Mouse (Mus musculus): ENCODE data around the gene Castor2. TPM values are rescaled to one million over a fixed set of nuclear protein-coding genes. Genes with fewer than 3 reads are reported as not detected.
A peak's percentile ranks its signal among the peaks of the same experiment; 100 is the strongest.

Gene Castor2
- polyA plus RNA-seq, 1 experiment from 2014 or later: 8.8 TPM

- Histone ChIP-seq H3K36me3 (replicated peaks) (peaks cover 15% of the 10 kb centered on the region), H3K9me3 (no peaks in the 10 kb centered on the region), H3K4me3 (no peak overlapping the region), H3K27ac (no peak overlapping the region), H3K4me1 (peaks cover 12% of the 10 kb centered on the region), H3K27me3 (ENCODE audit: poor library complexity, severe bottlenecking) (no peaks in the 10 kb centered on the region)
- no peak for DNase-seq (ENCODE audit: extremely low spot score, low spot score)
- WGBS: 95% methylated on average over 15 of the region's 15 CpGs
Observed at GRCm38 (mm10) chr5:134118798-134119407, 19.4 kb downstream of the Castor2 start.

- WGBS: 78% methylated on average over 10 of the region's 10 CpGs
- Histone ChIP-seq H3K4me1 (peaks cover 12% of the 10 kb centered on the region), H3K27ac (no peak overlapping the region), H3K9me3 (no peaks in the 10 kb centered on the region), H3K36me3 (replicated peaks) (peaks cover 15% of the 10 kb centered on the region), H3K27me3 (ENCODE audit: poor library complexity, severe bottlenecking) (no peaks in the 10 kb centered on the region), H3K4me3 (no peak overlapping the region)
- DNase-seq (ENCODE audit: extremely low spot score, low spot score): no peak
Observed at GRCm38 (mm10) chr5:134119481-134120120, 20.1 kb downstream of the Castor2 start.

DNA sequence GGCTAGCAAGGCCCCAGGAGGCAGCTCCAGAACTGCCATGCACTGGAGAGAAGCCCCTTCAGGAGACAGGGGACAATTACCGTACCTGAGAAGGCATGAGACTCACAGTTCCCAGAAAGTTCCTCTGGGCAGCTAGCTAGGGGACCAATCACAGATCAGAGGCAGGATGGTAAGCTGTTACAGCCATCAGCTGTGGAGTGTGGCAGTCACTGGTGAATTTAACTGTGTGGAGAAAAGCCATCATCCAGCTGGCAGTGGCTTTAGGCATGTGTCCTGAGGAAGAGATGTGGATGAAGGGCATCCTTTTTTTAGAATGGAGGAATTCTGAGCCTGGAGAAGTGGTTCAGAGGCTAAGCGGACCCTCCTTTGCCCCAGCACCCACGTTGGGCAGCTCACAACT is 20.6 kb downstream of the Castor2 start:
- Histone ChIP-seq H3K9me3 (no peaks in the 10 kb centered on the region), H3K36me3 (replicated peaks) (peaks cover 15% of the 10 kb centered on the region), H3K4me3 (no peak overlapping the region), H3K27me3 (ENCODE audit: poor library complexity, severe bottlenecking) (no peaks in the 10 kb centered on the region), H3K4me1 (peaks cover 12% of the 10 kb centered on the region), H3K27ac (no peak overlapping the region)
- 90% methylated on average over 3 of the region's 3 CpGs for WGBS
- DNase-seq (ENCODE audit: extremely low spot score, low spot score): no peak

- DNase-seq (ENCODE audit: extremely low spot score, low spot score): no peak
- H3K4me3 ChIP-seq: no peak overlapping the region
- peaks cover 12% of the 10 kb centered on the region for H3K4me1 ChIP-seq
- WGBS: 79% methylated on average over 9 of the region's 9 CpGs
- H3K9me3 ChIP-seq: no peaks in the 10 kb centered on the region
- H3K36me3 ChIP-seq (replicated peaks): peaks cover 20% of the 10 kb centered on the region
- no peak overlapping the region for H3K27ac ChIP-seq
- H3K27me3 ChIP-seq (ENCODE audit: poor library complexity, severe bottlenecking): no peaks in the 10 kb centered on the region
Observed at GRCm38 (mm10) chr5:134121138-134121892, 21.8 kb downstream of the Castor2 start.

GRCm38 (mm10) chr5:134121893-134122259 is 22.4 kb downstream of the Castor2 start:
- H3K27me3 ChIP-seq (ENCODE audit: poor library complexity, severe bottlenecking): no peaks in the 10 kb centered on the region
- H3K9me3 ChIP-seq: peaks cover 5% of the 10 kb centered on the region; the same call in 1 of the 2 replicates
- peaks cover 12% of the 10 kb centered on the region for H3K4me1 ChIP-seq
- no peak overlapping the region for H3K27ac ChIP-seq
- 84% methylated on average over 4 of the region's 4 CpGs for WGBS
- no peak for DNase-seq (ENCODE audit: extremely low spot score, low spot score)
- no peak overlapping the region for H3K4me3 ChIP-seq
- H3K36me3 ChIP-seq (replicated peaks): peaks cover 25% of the 10 kb centered on the region

DNA sequence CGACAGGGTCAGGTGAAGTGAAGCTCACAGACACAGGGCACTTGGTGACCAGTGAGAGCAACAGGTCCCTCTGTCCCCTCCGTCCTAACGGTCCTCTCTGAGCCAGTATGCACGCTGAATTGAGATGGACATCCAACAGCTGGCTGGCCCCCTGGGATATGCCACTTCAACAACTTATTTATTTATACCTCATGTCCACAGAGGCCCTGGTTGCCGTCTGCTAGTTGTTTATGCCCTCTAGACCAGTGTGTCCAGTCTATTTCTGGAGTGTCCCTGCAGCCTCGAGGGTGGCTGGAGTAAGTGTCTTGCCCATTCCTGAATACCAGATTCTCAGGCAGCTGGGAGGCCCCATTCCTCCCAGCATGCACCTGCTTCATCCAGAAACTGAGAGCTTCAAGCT is 24.3 kb downstream of the Castor2 start:
- no peak for DNase-seq (ENCODE audit: extremely low spot score, low spot score)
- Histone ChIP-seq H3K27me3 (ENCODE audit: poor library complexity, severe bottlenecking) (no peaks in the 10 kb centered on the region), H3K9me3 (peaks cover 6% of the 10 kb centered on the region; the same call in 1 of the 2 replicates), H3K27ac (no peak overlapping the region), H3K36me3 (replicated peaks) (peaks cover 27% of the 10 kb centered on the region), H3K4me1 (peaks cover 12% of the 10 kb centered on the region), H3K4me3 (no peak overlapping the region)
- WGBS: 92% methylated on average over 6 of the region's 6 CpGs

- 85% methylated on average over 2 of the region's 2 CpGs for WGBS
- no peaks in the 10 kb centered on the region for H3K27me3 ChIP-seq (ENCODE audit: poor library complexity, severe bottlenecking)
- no peak for DNase-seq (ENCODE audit: extremely low spot score, low spot score)
- H3K36me3 ChIP-seq (replicated peaks): peaks cover 25% of the 10 kb centered on the region
- no peak overlapping the region for H3K27ac ChIP-seq
- H3K9me3 ChIP-seq: peaks cover 6% of the 10 kb centered on the region; the same call in 1 of the 2 replicates
- no peak overlapping the region for H3K4me3 ChIP-seq
- H3K4me1 ChIP-seq: peaks cover 6% of the 10 kb centered on the region
Observed at GRCm38 (mm10) chr5:134126232-134126631, 26.7 kb downstream of the Castor2 start.

DNA sequence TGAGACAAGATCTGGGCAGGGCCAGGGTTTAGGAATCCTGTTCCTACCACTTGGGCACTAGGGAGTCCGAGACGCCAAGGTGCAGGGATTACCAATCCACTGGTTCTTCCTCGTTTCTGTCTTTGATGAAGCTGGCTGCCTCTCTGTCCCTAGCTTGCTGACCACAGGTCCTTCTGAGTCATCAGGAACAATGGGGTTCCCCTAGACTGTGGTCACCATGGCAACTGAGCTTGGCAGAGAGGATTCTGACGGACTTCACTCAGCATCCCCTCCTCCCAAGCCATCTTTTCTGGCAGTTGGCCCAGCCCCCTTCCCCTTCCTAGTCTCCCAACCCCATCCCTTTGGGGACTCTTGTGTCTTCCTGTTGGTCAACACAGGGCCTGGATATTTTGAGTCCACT is 32.1 kb downstream of the Castor2 start:
- Histone ChIP-seq H3K36me3 (replicated peaks) (peaks cover 45% of the 10 kb centered on the region), H3K27ac (no peak overlapping the region), H3K27me3 (ENCODE audit: poor library complexity, severe bottlenecking) (no peaks in the 10 kb centered on the region), H3K9me3 (peaks cover 5% of the 10 kb centered on the region; the same call in 1 of the 2 replicates), H3K4me3 (no peak overlapping the region), H3K4me1 (peaks cover 13% of the 10 kb centered on the region)
- WGBS: 19% methylated on average over 4 of the region's 4 CpGs
- peak; percentile 25 for DNase-seq (ENCODE audit: extremely low spot score, low spot score)

DNA sequence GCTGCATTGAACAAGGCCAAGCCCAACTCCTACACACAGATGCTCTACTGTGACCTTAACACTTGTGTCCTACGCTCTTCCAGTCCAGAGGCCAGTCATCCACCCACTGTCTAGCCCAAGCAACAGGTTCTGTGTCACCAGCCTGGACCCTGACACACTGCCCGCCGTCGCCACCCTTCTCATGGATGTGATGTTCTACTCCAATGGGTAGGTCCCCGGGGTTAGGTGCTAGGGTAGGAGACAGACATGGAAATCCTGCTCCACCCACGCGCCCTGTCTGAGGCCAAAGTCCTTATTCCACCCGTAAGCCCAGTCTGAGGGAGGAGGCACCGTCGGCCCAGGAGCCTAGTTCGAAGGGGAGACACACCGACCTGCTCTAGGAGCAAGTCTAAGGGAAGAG is 36.5 kb downstream of the Castor2 start:
- Histone ChIP-seq H3K9me3 (no peaks in the 10 kb centered on the region), H3K4me3 (no peak overlapping the region), H3K27ac (no peak overlapping the region), H3K36me3 (replicated peaks) (peaks cover 57% of the 10 kb centered on the region), H3K4me1 (peaks cover 13% of the 10 kb centered on the region), H3K27me3 (ENCODE audit: poor library complexity, severe bottlenecking) (no peaks in the 10 kb centered on the region)
- 95% methylated on average over 12 of the region's 12 CpGs for WGBS
- no peak for DNase-seq (ENCODE audit: extremely low spot score, low spot score)

DNA sequence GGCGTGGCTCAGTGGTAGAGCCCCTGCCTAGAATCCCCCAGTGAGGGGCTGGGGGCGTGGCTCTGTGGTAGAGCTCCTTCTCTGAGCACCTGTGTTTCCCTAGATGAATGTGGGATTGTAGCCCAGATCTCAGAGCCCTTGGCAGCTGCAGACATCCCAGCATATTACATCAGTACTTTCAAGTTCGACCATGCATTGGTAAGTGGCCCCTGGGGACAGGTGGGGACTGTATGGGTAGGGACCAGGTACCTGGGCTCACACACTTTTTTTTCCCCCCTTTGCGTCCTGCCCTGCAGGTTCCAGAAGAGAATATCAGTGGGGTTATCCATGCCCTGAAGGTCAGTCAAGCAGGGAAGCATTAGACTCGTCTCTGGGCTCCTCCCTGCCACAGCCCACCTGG is 38.4 kb downstream of the Castor2 start:
- H3K9me3 ChIP-seq: no peaks in the 10 kb centered on the region
- peaks cover 4% of the 10 kb centered on the region; the same call in 1 of the 2 replicates for H3K4me1 ChIP-seq
- no peak overlapping the region for H3K27ac ChIP-seq
- whole genome bisulfite sequencing: 87% methylated on average over 5 of the region's 5 CpGs
- H3K27me3 ChIP-seq (ENCODE audit: poor library complexity, severe bottlenecking): no peaks in the 10 kb centered on the region
- peaks cover 74% of the 10 kb centered on the region for H3K36me3 ChIP-seq (replicated peaks)
- no peak for DNase-seq (ENCODE audit: extremely low spot score, low spot score)
- H3K4me3 ChIP-seq: no peak overlapping the region

- Histone ChIP-seq H3K27me3 (ENCODE audit: poor library complexity, severe bottlenecking) (no peaks in the 10 kb centered on the region), H3K36me3 (replicated peaks) (peaks cover 70% of the 10 kb centered on the region), H3K27ac (no peak overlapping the region), H3K4me3 (no peak overlapping the region), H3K4me1 (peaks cover 5% of the 10 kb centered on the region; the same call in 1 of the 2 replicates), H3K9me3 (no peaks in the 10 kb centered on the region)
- WGBS: 90% methylated on average over 6 of the region's 6 CpGs
- DNase-seq (ENCODE audit: extremely low spot score, low spot score): no peak
Observed at GRCm38 (mm10) chr5:134139429-134139828, 39.9 kb downstream of the Castor2 start.

- DNase-seq (ENCODE audit: extremely low spot score, low spot score): no peak
- 83% methylated on average over 7 of the region's 7 CpGs for WGBS
- H3K4me1 ChIP-seq: peaks cover 5% of the 10 kb centered on the region; the same call in 1 of the 2 replicates
- no peaks in the 10 kb centered on the region for H3K27me3 ChIP-seq (ENCODE audit: poor library complexity, severe bottlenecking)
- H3K4me3 ChIP-seq: no peak overlapping the region
- no peaks in the 10 kb centered on the region for H3K9me3 ChIP-seq
- H3K36me3 ChIP-seq (replicated peaks): peaks cover 67% of the 10 kb centered on the region
- no peak overlapping the region for H3K27ac ChIP-seq
Observed at GRCm38 (mm10) chr5:134141236-134141635, 41.7 kb downstream of the Castor2 start.

- H3K27me3 ChIP-seq (ENCODE audit: poor library complexity, severe bottlenecking): no peaks in the 10 kb centered on the region
- WGBS: 86% methylated on average over 11 of the region's 11 CpGs
- H3K27ac ChIP-seq: no peak overlapping the region
- no peaks in the 10 kb centered on the region for H3K9me3 ChIP-seq
- H3K4me1 ChIP-seq: peaks cover 5% of the 10 kb centered on the region; the same call in 1 of the 2 replicates
- no peak overlapping the region for H3K4me3 ChIP-seq
- no peak for DNase-seq (ENCODE audit: extremely low spot score, low spot score)
- peaks cover 65% of the 10 kb centered on the region for H3K36me3 ChIP-seq (replicated peaks)
Observed at GRCm38 (mm10) chr5:134142381-134142780, 42.9 kb downstream of the Castor2 start.
